Mouse (Mus musculus) E14TG2a.4 (cell line): ENCODE data around the gene Psmd8.
A peak's percentile ranks its signal among the peaks of the same experiment; 100 is the strongest.
"Not testable (repeated sequence)": the region's sequence is repeated elsewhere in the genome, so short reads cannot be mapped to it uniquely, and the experiment has no call there.

Source experiments
- H3K27me3 ChIP-seq: 2 replicates; pipeline ENCODE4 v1.6.1; 2014; ENCODE audit warnings: low read length, control low read depth; ENCODE audit not compliant: insufficient read depth
- H3K36me3 ChIP-seq: 2 replicates; pipeline ENCODE4 v1.6.1; 2014; ENCODE audit warnings: low read length, control low read depth; ENCODE audit not compliant: insufficient read depth
- H3K4me1 ChIP-seq: replicated peaks from 2 replicates; pipeline ENCODE4 v1.6.1; 2014; ENCODE audit warnings: low read depth, low read length, control low read depth
- H3K4me3 ChIP-seq: replicated peaks from 2 replicates; pipeline ENCODE4 v1.5.1; 2014; ENCODE audit warnings: mild to moderate bottlenecking, low read length
- H3K9me3 ChIP-seq: 2 replicates; pipeline ENCODE4 v1.6.1; 2014; ENCODE audit warnings: low read length, control low read depth
- CTCF ChIP-seq: conservative IDR thresholded peaks from 2 replicates; pipeline ENCODE4 v1.5.1; 2014; ENCODE audit warnings: low read length
- NANOG ChIP-seq: IDR thresholded peaks from 2 replicates; pipeline ENCODE4 v1.6.1; 2014; ENCODE audit warnings: borderline replicate concordance, low read length, mixed read lengths
- POU5F1 ChIP-seq: IDR thresholded peaks from 2 replicates; pipeline ENCODE4 v1.6.1; 2014; ENCODE audit warnings: low read length, borderline replicate concordance

Psmd8 gene

GRCm38 (mm10) chr7:29180077-29180853 lies at the start of gene Psmd8:
TSS of gene Psmd8 (minus strand) at chr7:29180701.
- peak within 1 kb of the TSS; percentile 95 for H3K4me3 ChIP-seq
- H3K36me3 ChIP-seq = peaks cover 35% of the 10 kb centered on the region
- TF ChIP-seq CTCF = peak; percentile 37
- no peak for TF ChIP-seq NANOG
- H3K9me3 ChIP-seq = no peaks in the 10 kb centered on the region
- no peaks in the 10 kb centered on the region for H3K27me3 ChIP-seq
- H3K4me1 ChIP-seq = peaks cover 32% of the 10 kb centered on the region

GRCm38 (mm10) chr7:29228202-29228601 lies 47.7 kb upstream of the Psmd8 start:
- no peak for TF ChIP-seq CTCF
- no peak for TF ChIP-seq POU5F1
- Histone ChIP-seq H3K4me3 (no peak overlapping the region), H3K27me3 (peaks cover 60% of the 10 kb centered on the region), H3K4me1 (peaks cover 40% of the 10 kb centered on the region), H3K9me3 (peaks cover 4% of the 10 kb centered on the region), H3K36me3 (no peaks in the 10 kb centered on the region)

GRCm38 (mm10) chr7:29225520-29225919 lies 45.0 kb upstream of the Psmd8 start:
- H3K36me3 ChIP-seq = no peaks in the 10 kb centered on the region
- peaks cover 34% of the 10 kb centered on the region for H3K27me3 ChIP-seq
- TF ChIP-seq NANOG (no peak), CTCF (no peak), POU5F1 (no peak)
- peaks cover 7% of the 10 kb centered on the region for H3K9me3 ChIP-seq
- H3K4me1 ChIP-seq = peaks cover 29% of the 10 kb centered on the region
- H3K4me3 ChIP-seq = peak overlapping the region; percentile 24

DNA sequence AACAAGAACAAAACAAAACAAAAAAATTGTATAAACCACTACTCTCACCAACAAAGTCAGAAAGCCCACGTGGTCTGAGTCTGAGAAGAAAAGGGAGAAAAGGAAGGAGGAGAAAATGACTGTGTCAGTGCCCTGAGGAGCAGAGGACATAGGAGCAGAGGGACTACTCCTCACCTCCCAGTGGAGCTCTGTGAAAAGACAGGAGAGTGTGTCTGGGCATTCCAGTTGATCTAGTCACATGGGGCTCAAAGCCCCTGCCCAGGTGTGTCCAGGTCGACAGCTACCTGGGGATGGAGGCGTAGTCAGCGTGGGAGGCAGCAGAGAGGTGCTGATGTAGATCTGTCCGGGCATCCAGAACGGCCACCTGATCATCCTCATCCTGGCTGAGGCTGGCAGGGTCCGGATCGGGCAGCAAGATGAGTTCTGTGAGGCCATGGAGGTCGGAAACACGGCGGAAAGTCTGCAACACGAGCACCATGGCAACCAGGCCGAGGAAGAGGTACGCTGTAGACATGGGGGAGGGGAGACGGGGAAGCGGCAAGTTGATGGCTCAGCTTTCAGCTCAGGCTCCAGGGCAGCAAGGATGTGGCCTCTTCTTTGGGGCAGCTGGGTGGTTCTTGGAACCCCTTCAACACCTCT lies 44.4 kb upstream of the Psmd8 start:
- peak overlapping the region; percentile 24 for H3K4me3 ChIP-seq
- H3K4me1 ChIP-seq = peaks cover 25% of the 10 kb centered on the region
- no peaks in the 10 kb centered on the region for H3K36me3 ChIP-seq
- peaks cover 13% of the 10 kb centered on the region for H3K9me3 ChIP-seq
- TF ChIP-seq NANOG = no peak
- TF ChIP-seq CTCF = no peak
- TF ChIP-seq POU5F1 = no peak
- H3K27me3 ChIP-seq = peaks cover 28% of the 10 kb centered on the region

- Histone ChIP-seq H3K4me3 (no peak overlapping the region), H3K36me3 (no peaks in the 10 kb centered on the region), H3K27me3 (no peaks in the 10 kb centered on the region), H3K4me1 (peaks cover 24% of the 10 kb centered on the region), H3K9me3 (peaks cover 48% of the 10 kb centered on the region)
- TF ChIP-seq NANOG = no peak
- no peak for TF ChIP-seq POU5F1
- TF ChIP-seq CTCF = no peak
These were observed 34.3 kb upstream of the Psmd8 start for GRCm38 (mm10) chr7:29214846-29215245.

DNA sequence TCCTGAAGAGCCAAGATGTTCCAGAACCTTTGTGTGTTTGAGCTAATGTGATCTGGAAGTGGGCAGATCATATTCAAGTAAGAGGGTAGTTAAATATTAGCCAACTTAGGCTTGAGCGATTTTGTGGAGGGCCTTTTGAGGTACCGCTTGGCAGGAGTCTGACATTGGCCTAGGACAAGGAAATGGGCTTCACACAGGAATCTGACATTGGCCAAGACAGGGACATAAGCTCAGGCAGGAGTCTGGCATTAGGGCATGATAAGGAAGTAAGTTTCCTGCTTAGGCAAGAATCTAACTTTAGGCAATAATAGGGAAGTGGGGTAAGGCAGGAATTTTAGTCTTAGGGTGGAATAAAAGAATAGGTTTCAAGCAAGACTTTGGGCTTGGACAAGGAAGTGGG lies 33.7 kb upstream of the Psmd8 start:
- no peaks in the 10 kb centered on the region for H3K36me3 ChIP-seq
- TF ChIP-seq POU5F1 (no peak), CTCF (no peak), NANOG (no peak)
- H3K27me3 ChIP-seq = no peaks in the 10 kb centered on the region

DNA sequence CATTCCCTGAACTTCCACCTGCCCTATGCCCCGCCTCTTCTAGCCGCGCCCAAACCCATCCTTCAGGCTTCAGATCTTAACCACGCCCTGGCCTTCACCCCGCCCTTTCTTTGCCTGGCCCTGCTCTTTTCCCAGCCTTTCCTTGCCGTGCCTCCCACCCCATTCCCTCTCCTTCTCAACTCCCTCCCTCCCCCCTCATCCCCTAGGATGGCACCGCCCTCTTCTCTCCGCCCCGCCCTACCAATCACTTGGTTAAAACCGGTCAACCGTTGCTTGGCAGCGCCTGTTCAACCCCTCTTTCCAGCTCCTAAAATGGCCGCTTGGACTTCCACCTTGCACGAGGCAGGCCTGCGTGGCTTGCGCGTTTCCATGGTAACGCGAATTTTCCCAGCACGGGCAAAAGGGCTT lies 33.2 kb upstream of the Psmd8 start, which contains the start of gene Catsperg1:
TSS of gene Catsperg1 (minus strand) at position 361 of the 408 bp plus-strand sequence.
- TF ChIP-seq NANOG (no peak), POU5F1 (no peak), CTCF (no peak)
- Histone ChIP-seq H3K4me3 (peak within 1 kb of the TSS; percentile 55), H3K4me1 (peaks cover 24% of the 10 kb centered on the region), H3K27me3 (no peaks in the 10 kb centered on the region), H3K36me3 (no peaks in the 10 kb centered on the region), H3K9me3 (peaks cover 36% of the 10 kb centered on the region)

More for the DNA sequence above, 33.7 kb upstream of the Psmd8 start:
- Histone ChIP-seq H3K9me3 (peaks cover 42% of the 10 kb centered on the region), H3K4me3 (0 out of 2 replicates have a peak overlapping the region, but pooled peaks have one; percentile 23), H3K4me1 (peaks cover 24% of the 10 kb centered on the region)

DNA sequence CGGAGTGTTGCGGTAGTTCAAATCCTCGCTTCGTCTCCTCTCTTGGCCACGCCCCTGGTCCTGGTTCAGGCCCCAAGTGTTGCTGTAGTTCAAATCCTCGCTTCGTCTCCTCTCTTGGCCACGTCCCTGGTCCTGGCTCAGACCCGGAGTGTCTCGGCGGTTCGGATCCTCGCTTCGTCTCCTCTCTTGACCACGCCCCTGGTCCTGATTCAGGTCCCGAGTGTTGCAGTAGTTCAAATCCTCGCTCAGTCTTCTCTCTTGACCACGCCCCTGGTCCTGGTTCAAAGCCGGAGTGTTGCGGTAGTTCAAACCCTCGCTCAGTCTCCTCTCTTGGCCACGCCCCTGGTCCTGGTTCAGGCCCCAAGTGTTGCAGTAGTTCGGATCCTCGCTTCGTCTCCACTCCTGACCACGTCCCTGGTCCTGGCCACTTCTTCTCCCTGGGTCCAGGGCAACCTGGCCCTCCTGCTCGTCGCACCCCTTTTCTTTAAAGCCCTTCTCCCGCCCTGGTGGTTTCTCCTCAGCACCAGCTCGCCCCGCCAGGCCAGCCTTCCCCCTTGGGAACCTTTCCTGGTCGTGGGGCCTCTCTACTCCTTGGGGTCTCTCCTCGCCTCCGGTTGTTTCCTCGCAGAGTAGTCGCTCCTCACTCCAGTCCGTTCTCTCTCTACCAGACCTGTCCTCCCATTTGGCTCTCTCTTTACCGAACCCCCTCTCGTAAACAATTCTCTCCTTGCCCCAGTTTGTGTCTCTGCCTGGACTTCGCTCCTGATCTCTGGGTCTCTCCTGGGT lies 32.5 kb upstream of the Psmd8 start:
- H3K27me3 ChIP-seq, H3K36me3 ChIP-seq: not testable (repeated sequence)
- Histone ChIP-seq H3K9me3 (peaks cover 30% of the 10 kb centered on the region), H3K4me3 (peak overlapping the region; percentile 55), H3K4me1 (peaks cover 24% of the 10 kb centered on the region)
